23 mouse cellular contexts compared by ENCODE assay signal in the genomic region with DNA sequence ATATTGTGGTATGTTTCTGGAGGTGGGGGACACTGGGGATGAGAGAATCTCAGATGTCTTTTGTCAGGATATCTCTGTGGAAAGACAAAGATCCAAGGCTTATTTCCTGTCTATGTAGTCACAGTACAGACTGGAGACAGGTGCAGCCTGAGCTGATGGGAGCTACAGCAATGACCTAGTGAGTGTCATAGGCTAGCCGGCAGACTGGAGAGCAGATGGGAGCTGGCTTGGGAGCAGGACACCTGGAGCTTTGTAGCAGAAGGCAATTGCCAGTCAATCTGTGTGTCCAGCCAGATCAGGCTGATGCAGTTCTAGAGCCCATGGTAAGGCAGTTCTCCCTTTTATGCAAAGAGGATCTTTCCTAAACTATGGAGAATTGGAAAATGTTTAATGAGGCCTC.
DNase-seq lines count a peak whose midpoint lies in the region; ATAC-seq lines count a peak whose summit lies in the region.
"Had no signal": no experiment of that assay in that cellular context is flagged by ENCODE, and none has a peak within 500 bp of the region (broad histone marks: within the 10 kb centered on the region; RNA-seq: fewer than 3 reads in every experiment).

No protein-coding gene starts in this region.

- no peaks in the 10 kb centered on the region for H3K36me3 ChIP-seq in hindbrain, embryonic 14.5 days (replicated peaks; ENCODE audit: control insufficient read depth, insufficient read depth)
- H3K36me3 ChIP-seq in hindbrain, embryonic 13.5 days: no peaks in the 10 kb centered on the region
- H3K36me3 ChIP-seq: embryonic facial prominence, embryonic 12.5 days; limb, embryonic 13.5 days; liver, embryonic 12.5 days; stomach, embryonic 15.5 days had no signal

- no peak overlapping the region for H3K4me3 ChIP-seq in hindbrain, embryonic 14.5 days (replicated peaks; ENCODE audit: low read length)
- no peak overlapping the region for H3K4me3 ChIP-seq in hindbrain, embryonic 13.5 days
- H3K4me3 ChIP-seq: embryonic facial prominence, embryonic 12.5 days; erythroblast, embryonic 14.5 days; forebrain, embryonic 13.5 days; limb, embryonic 13.5 days; liver, embryonic 12.5 days; stomach, embryonic 15.5 days had no signal

- DNase-seq in hindbrain, embryonic 14.5 days (ENCODE audit: low spot score): no peak
- peak; percentile 98 for DNase-seq in brain, adult 2 months (ENCODE audit: low read depth, low spot score)
- DNase-seq in cerebellum, adult 18-20 months: peak; percentile 93 to 96
- DNase-seq in cerebellum, postnatal 14 days: peak; percentile 94 to 97
- no peak for DNase-seq in embryo, embryonic 9.5 days (ENCODE audit: extremely low spot score)
- DNase-seq in kidney, adult 18-20 months: no peak
- no peak for DNase-seq in left cerebral cortex, adult 11 months (ENCODE audit: low spot score)
- DNase-seq: adrenal gland, postnatal 14 days; heart, postnatal 36 days; kidney, adult 8-10 months; kidney, postnatal 10 days; lung, adult 18-20 months; lung, postnatal 10 days; right cerebral cortex, postnatal 4 days; thymus, postnatal 25 days had no signal

- 77% methylated on average over 1 of the region's 1 CpGs for WGBS in hindbrain, embryonic 14.5 days
- 79% methylated on average over 1 of the region's 1 CpGs for WGBS in hindbrain, embryonic 13.5 days

- 0 out of 2 replicates have a peak, but pooled peaks have one; percentile 60 for ATAC-seq in hindbrain, embryonic 14.5 days (ENCODE audit: low FRiP score)
- no peak for ATAC-seq in hindbrain, embryonic 13.5 days (ENCODE audit: low FRiP score)
- ATAC-seq: forebrain, embryonic 13.5 days; liver, embryonic 12.5 days had no signal

- H3K27ac ChIP-seq in hindbrain, embryonic 14.5 days: no peak overlapping the region
- H3K27ac ChIP-seq in hindbrain, embryonic 13.5 days: no peak overlapping the region
- H3K27ac ChIP-seq: embryonic facial prominence, embryonic 12.5 days; forebrain, embryonic 13.5 days; limb, embryonic 13.5 days; liver, embryonic 12.5 days; stomach, embryonic 15.5 days had no signal

- H3K4me1 ChIP-seq in hindbrain, embryonic 14.5 days (replicated peaks; ENCODE audit: control insufficient read depth, insufficient read depth, low read length): no peaks in the 10 kb centered on the region
- no peaks in the 10 kb centered on the region for H3K4me1 ChIP-seq in hindbrain, embryonic 13.5 days (replicated peaks)
- H3K4me1 ChIP-seq: embryonic facial prominence, embryonic 12.5 days; forebrain, embryonic 13.5 days; limb, embryonic 13.5 days; liver, embryonic 12.5 days; stomach, embryonic 15.5 days had no signal

- H3K9me3 ChIP-seq in hindbrain, embryonic 14.5 days (ENCODE audit: control insufficient read depth, low read length): no peaks in the 10 kb centered on the region
- no peaks in the 10 kb centered on the region for H3K9me3 ChIP-seq in hindbrain, embryonic 13.5 days
- H3K9me3 ChIP-seq: embryonic facial prominence, embryonic 12.5 days; forebrain, embryonic 13.5 days; limb, embryonic 13.5 days; liver, embryonic 12.5 days; stomach, embryonic 15.5 days had no signal

- no peak overlapping the region for H3K9ac ChIP-seq in hindbrain, embryonic 14.5 days
- H3K9ac ChIP-seq in hindbrain, embryonic 13.5 days: no peak overlapping the region
- H3K9ac ChIP-seq: embryonic facial prominence, embryonic 12.5 days; forebrain, embryonic 13.5 days; limb, embryonic 13.5 days; liver, embryonic 12.5 days; stomach, embryonic 15.5 days had no signal

- no peaks in the 10 kb centered on the region for H3K27me3 ChIP-seq in hindbrain, embryonic 14.5 days (ENCODE audit: control insufficient read depth, insufficient read depth, low read length)
- no peaks in the 10 kb centered on the region for H3K27me3 ChIP-seq in hindbrain, embryonic 13.5 days
- H3K27me3 ChIP-seq: embryonic facial prominence, embryonic 12.5 days; forebrain, embryonic 13.5 days; limb, embryonic 13.5 days; liver, embryonic 12.5 days; stomach, embryonic 15.5 days had no signal

- H3K4me2 ChIP-seq in hindbrain, embryonic 14.5 days (replicated peaks): no peak overlapping the region
- H3K4me2 ChIP-seq in hindbrain, embryonic 13.5 days: no peak overlapping the region
- H3K4me2 ChIP-seq: embryonic facial prominence, embryonic 12.5 days; forebrain, embryonic 13.5 days; limb, embryonic 13.5 days; liver, embryonic 12.5 days; midbrain, embryonic 11.5 days; stomach, embryonic 15.5 days had no signal

Comparison
In these comparisons a context has a peak if more than half of its experiments do, and no peak if none do; other contexts are left out.
1. DNase-seq: peak in brain, adult 2 months (single experiment), cerebellum, adult 18-20 months (2 of 2) and cerebellum, postnatal 14 days (2 of 2); none in hindbrain, embryonic 14.5 days (single experiment), embryo, embryonic 9.5 days (single experiment), kidney, adult 18-20 months (single experiment) and left cerebral cortex, adult 11 months (single experiment).